8 mouse cellular contexts compared by ENCODE assay signal in genomic region chr4:137993291-137993758, GRCm38 (mm10). TPM values are rescaled to one million over a fixed set of nuclear protein-coding genes. Genes with fewer than 3 reads are reported as not detected.
DNase-seq lines count a peak whose midpoint lies in the region; ATAC-seq lines count a peak whose summit lies in the region.

No protein-coding gene starts in this region.

- peak overlapping the region; percentile 69 for H3K4me3 ChIP-seq in hindbrain, embryonic 14.5 days (replicated peaks; ENCODE audit: low read length)

- peak overlapping the region; percentile 90 for H3K4me2 ChIP-seq in hindbrain, embryonic 14.5 days (replicated peaks)

- peak overlapping the region; percentile 87 for H3K9ac ChIP-seq in hindbrain, embryonic 14.5 days

- H3K9me3 ChIP-seq in hindbrain, embryonic 14.5 days (ENCODE audit: control insufficient read depth, low read length) = no peaks in the 10 kb centered on the region

- peak; percentile 93 for ATAC-seq in hindbrain, embryonic 14.5 days (ENCODE audit: low FRiP score)

- under 1% methylated on average over 54 of the region's 59 CpGs for WGBS in hindbrain, embryonic 14.5 days

- peaks cover 33% of the 10 kb centered on the region for H3K4me1 ChIP-seq in hindbrain, embryonic 14.5 days (replicated peaks; ENCODE audit: control insufficient read depth, insufficient read depth, low read length)

- no peaks in the 10 kb centered on the region for H3K27me3 ChIP-seq in hindbrain, embryonic 14.5 days (ENCODE audit: control insufficient read depth, insufficient read depth, low read length)

- no peaks in the 10 kb centered on the region; the same call in 1 of the 2 replicates for H3K36me3 ChIP-seq in hindbrain, embryonic 14.5 days (replicated peaks; ENCODE audit: control insufficient read depth, insufficient read depth)

- DNase-seq in NIH3T3 (ENCODE audit: low read depth) = peak; percentile 96
- DNase-seq in cerebellum, postnatal 14 days = peak; percentile 100
- DNase-seq in frontal cortex, postnatal 14 days (ENCODE audit: low spot score in 2 of 2) = peak; percentile 97 to 99
- peak; percentile 100 for DNase-seq in hindbrain, embryonic 14.5 days (ENCODE audit: low spot score)
- DNase-seq in layer of hippocampus, postnatal 36 days = peak; percentile 99
- DNase-seq in lung, postnatal 36 days = peak; percentile 99
- peak; percentile 98 for DNase-seq in retina, postnatal 1 day
- DNase-seq in urinary bladder, adult 18-20 months (ENCODE audit: low spot score in 2 of 2) = peak; percentile 99 to 100

- peak overlapping the region; percentile 95 for H3K27ac ChIP-seq in hindbrain, embryonic 14.5 days

RNA-seq across cellular contexts. Expression of gene Eif4g3, which starts 0.5 kb away (rescaled TPM):
- 59.7 and 65.3 TPM in 2 replicates for polyA plus RNA-seq in hindbrain, embryonic 14.5 days (2014; fragmentation: Nextera tagmentation; extraction: Ambion mirVana)
- 100 to 1,000 TPM; 142 to 157 TPM for total RNA-seq in layer of hippocampus, postnatal 36 days (2021)

Comparison
In these comparisons a context has a peak if more than half of its experiments do, and no peak if none do; other contexts are left out.
1. Peak in every context shown above with its lines: DNase-seq, ATAC-seq, H3K4me3 ChIP-seq and H3K27ac ChIP-seq.